Mouse (Mus musculus): ENCODE measurements around the gene Slc25a35.

- TF ChIP-seq EP300 (IDR thresholded peaks at IDR 0.05; ENCODE audit: low read length): no peak
- no peak for TF ChIP-seq ELF1 (IDR thresholded peaks at IDR 0.05; ENCODE audit: low read depth, low read length)
- no peak for TF ChIP-seq CHD2 (IDR thresholded peaks at IDR 0.05; ENCODE audit: low read length)
- TF ChIP-seq POLR2A (IDR thresholded peaks at IDR 0.05; ENCODE audit: low read depth, low read length): no peak
- TF ChIP-seq MXI1 (IDR thresholded peaks at IDR 0.05; ENCODE audit: low read depth, low read length): no peak
- no peak for TF ChIP-seq CTCF (conservative IDR thresholded peaks at IDR 0.05 in 1 of 2, IDR thresholded peaks at IDR 0.05 in 1 of 2; ENCODE audit: low read depth in 2 of 2, low read length in 2 of 2)
- no peak for TF ChIP-seq SMC3 (IDR thresholded peaks at IDR 0.05; ENCODE audit: low read depth, low read length)
- TF ChIP-seq USF1 (IDR thresholded peaks at IDR 0.05; ENCODE audit: low read depth, low read length): no peak
- no peak for TF ChIP-seq GABPA (IDR thresholded peaks at IDR 0.05; ENCODE audit: insufficient replicate concordance, low read depth, low read length)
- no peak for TF ChIP-seq ZNF384 (IDR thresholded peaks at IDR 0.05; ENCODE audit: low read depth, low read length)
These were observed 20.4 kb downstream of the Slc25a35 start for GRCm38 (mm10) chr11:68988341-68988740.
